Mouse (Mus musculus) retina, postnatal 7 days (tissue): ENCODE data around the gene Ccser1.

ENCODE experiments used
- DNase-seq: peaks from one replicate; pipeline ENCODE4 v3.0.0-alpha.2; 2012; ENCODE audit warnings: low read depth, low spot score

The Ccser1 gene

GRCm38 (mm10) chr6:61296188-61297037, 116.3 kb downstream of the Ccser1 start:
- DNase-seq = no peak

GRCm38 (mm10) chr6:61300441-61300840, 120.3 kb downstream of the Ccser1 start:
- DNase-seq = no peak

- DNase-seq = no peak
These were observed 120.9 kb downstream of the Ccser1 start for GRCm38 (mm10) chr6:61300975-61301374.

GRCm38 (mm10) chr6:61301631-61302030, 121.5 kb downstream of the Ccser1 start:
- DNase-seq = no peak

- DNase-seq = no peak
These were observed 131.4 kb downstream of the Ccser1 start for GRCm38 (mm10) chr6:61311324-61312091.

- DNase-seq = peak; percentile 28
These were observed 135.9 kb downstream of the Ccser1 start for GRCm38 (mm10) chr6:61315884-61316601.

GRCm38 (mm10) chr6:61320842-61321241, 140.7 kb downstream of the Ccser1 start:
- DNase-seq = no peak

GRCm38 (mm10) chr6:61322328-61322727, 142.2 kb downstream of the Ccser1 start:
- DNase-seq = no peak

GRCm38 (mm10) chr6:61326131-61326530, 146.0 kb downstream of the Ccser1 start:
- no peak for DNase-seq

- no peak for DNase-seq
These were observed 148.9 kb downstream of the Ccser1 start for GRCm38 (mm10) chr6:61328981-61329380.

- no peak for DNase-seq
These were observed 149.7 kb downstream of the Ccser1 start for GRCm38 (mm10) chr6:61329593-61330540.

- DNase-seq = no peak
These were observed 154.3 kb downstream of the Ccser1 start for GRCm38 (mm10) chr6:61334466-61334865.

GRCm38 (mm10) chr6:61347045-61347838, 167.1 kb downstream of the Ccser1 start:
- DNase-seq = no peak

- DNase-seq = no peak
These were observed 183.6 kb downstream of the Ccser1 start for GRCm38 (mm10) chr6:61363722-61364121.

GRCm38 (mm10) chr6:61382526-61382925, 202.4 kb downstream of the Ccser1 start:
- DNase-seq = peak; percentile 34

- DNase-seq = no peak
These were observed 202.9 kb downstream of the Ccser1 start for GRCm38 (mm10) chr6:61382991-61383390.

GRCm38 (mm10) chr6:61387046-61387445, 206.9 kb downstream of the Ccser1 start:
- DNase-seq = no peak

GRCm38 (mm10) chr6:61427490-61427889, 247.4 kb downstream of the Ccser1 start:
- no peak for DNase-seq

- DNase-seq = no peak
These were observed 251.0 kb downstream of the Ccser1 start for GRCm38 (mm10) chr6:61430881-61431725.
